Mouse (Mus musculus) hindbrain, embryonic 12.5 days (tissue): ENCODE data around the gene Zbtb8a. TPM values are rescaled to one million over a fixed set of nuclear protein-coding genes. Genes with fewer than 3 reads are reported as not detected.
"Not testable (repeated sequence)": the region's sequence is repeated elsewhere in the genome, so short reads cannot be mapped to it uniquely, and the experiment has no call there.

Experiments
- ATAC-seq: fragments of 200-750 bp; cut with Nextera tagmentation; 2 replicates; pipeline ENCODE4 v1.8.0; 2017; ENCODE audit warnings: moderate TSS enrichment; ENCODE audit not compliant: low FRiP score
- H3K27ac ChIP-seq: fragments of 300-500 bp; sonication (generic); 2 replicates; pipeline ENCODE4 v1.5.1; 2016; ENCODE audit warnings: mild to moderate bottlenecking
- H3K27me3 ChIP-seq: fragments of 300-500 bp; sonication (generic); 2 replicates; pipeline ENCODE4 v1.6.1; 2016; ENCODE audit warnings: mild to moderate bottlenecking
- H3K36me3 ChIP-seq: fragments of 300-500 bp; sonication (generic); 2 replicates; pipeline ENCODE4 v1.6.1; 2016; ENCODE audit warnings: mild to moderate bottlenecking
- H3K4me1 ChIP-seq: fragments of 300-500 bp; sonication (generic); 2 replicates; pipeline ENCODE4 v1.6.1; 2016
- H3K4me2 ChIP-seq: fragments of 300-500 bp; sonication (generic); replicated peaks from 2 replicates; pipeline ENCODE4 v1.6.1; 2016; ENCODE audit warnings: mild to moderate bottlenecking
- H3K4me3 ChIP-seq: fragments of 300-500 bp; sonication (generic); 2 replicates; pipeline ENCODE4 v1.5.1; 2016; ENCODE audit warnings: mild to moderate bottlenecking
- H3K9ac ChIP-seq: fragments of 300-500 bp; sonication (generic); 2 replicates; pipeline ENCODE4 v1.6.1; 2016; ENCODE audit warnings: mild to moderate bottlenecking, moderate library complexity
- H3K9me3 ChIP-seq: fragments of 300-500 bp; sonication (generic); replicated peaks from 2 replicates; pipeline ENCODE4 v1.6.1; 2016; ENCODE audit warnings: mild to moderate bottlenecking
- WGBS: fragments of 180-500 bp; shearing (Covaris S2); methylation state at CpG from one replicate; pipeline ENCODE4 v1.1.7; 2016; 5-methylcytosine and 5-hydroxymethylcytosine counted together
- polyA plus RNA-seq: library from polyadenylated mRNA; unstranded; fragments of >200 nt; fragmentation: Nextera tagmentation; extraction: Ambion mirVana; gene quantifications from 2 replicates; pipeline ENCODE4 v1.2.1, GENCODE M21; 2016

Gene Zbtb8a
- polyA plus RNA-seq, result 16.1 and 17.7 TPM in 2 replicates

GRCm38 (mm10) chr4:129377601-129378390 is at the start of gene Zbtb8a:
Gene Zbtb8a, minus strand, starts transcription at chr4:129378116.
- Histone ChIP-seq H3K27me3 (peaks cover 9% of the 10 kb centered on the region), H3K9ac (peak within 1 kb of the TSS; percentile 92), H3K4me1 (peaks cover 9% of the 10 kb centered on the region), H3K4me3 (peak within 1 kb of the TSS; percentile 91), H3K9me3 (no peaks in the 10 kb centered on the region), H3K36me3 (no peaks in the 10 kb centered on the region), H3K4me2 (peak within 1 kb of the TSS; percentile 64), H3K27ac (peak within 1 kb of the TSS; percentile 88)
- WGBS, result 2% methylated on average over 61 of the region's 65 CpGs
- ATAC-seq, result peak; percentile 84

DNA sequence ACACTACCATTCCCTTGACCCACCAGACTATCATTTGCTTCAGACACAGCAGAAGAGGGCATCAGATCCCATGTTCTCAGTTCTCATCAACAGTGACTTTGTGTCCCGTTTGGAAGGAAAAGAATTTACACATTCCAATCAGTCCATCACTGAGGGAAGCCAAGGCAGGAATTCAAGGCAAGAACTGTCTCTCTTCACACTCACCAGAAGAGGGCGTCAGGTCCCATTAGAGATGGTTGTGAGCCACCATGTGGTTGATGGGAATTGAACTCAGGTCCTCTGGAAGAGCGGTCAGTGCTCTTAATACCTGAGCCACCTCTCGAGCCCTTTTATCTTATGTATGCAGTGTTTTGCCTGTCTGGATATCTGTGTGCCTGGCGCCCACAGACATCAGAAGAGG is 40.4 kb upstream of the Zbtb8a start:
- Histone ChIP-seq H3K36me3 (no peaks in the 10 kb centered on the region), H3K9ac (no peak overlapping the region), H3K27ac (no peak overlapping the region), H3K27me3 (no peaks in the 10 kb centered on the region), H3K4me2 (no peak overlapping the region), H3K4me3 (no peak overlapping the region), H3K9me3 (no peaks in the 10 kb centered on the region), H3K4me1 (no peaks in the 10 kb centered on the region)
- 78% methylated on average over 5 of the region's 5 CpGs for WGBS
- ATAC-seq, result no peak

GRCm38 (mm10) chr4:129416478-129416877 is 38.6 kb upstream of the Zbtb8a start:
- Histone ChIP-seq H3K27ac (no peak overlapping the region), H3K4me2 (no peak overlapping the region)
- WGBS, result 80% methylated on average over 5 of the region's 5 CpGs

GRCm38 (mm10) chr4:129415892-129416291 is 38.0 kb upstream of the Zbtb8a start:
- Histone ChIP-seq H3K36me3 (no peaks in the 10 kb centered on the region), H3K4me2 (no peak overlapping the region), H3K27me3 (no peaks in the 10 kb centered on the region), H3K27ac (no peak overlapping the region), H3K4me1 (no peaks in the 10 kb centered on the region), H3K4me3 (no peak overlapping the region), H3K9me3 (no peaks in the 10 kb centered on the region), H3K9ac (no peak overlapping the region)
- no peak for ATAC-seq
- WGBS, result 92% methylated on average over 5 of the region's 5 CpGs

More at GRCm38 (mm10) chr4:129416478-129416877, 38.6 kb upstream of the Zbtb8a start:
- no peaks in the 10 kb centered on the region for H3K36me3 ChIP-seq
- no peak overlapping the region for H3K4me3 ChIP-seq
- H3K9me3 ChIP-seq, result no peaks in the 10 kb centered on the region
- no peak for ATAC-seq
- no peak overlapping the region for H3K9ac ChIP-seq
- H3K4me1 ChIP-seq, result no peaks in the 10 kb centered on the region
- H3K27me3 ChIP-seq, result no peaks in the 10 kb centered on the region

GRCm38 (mm10) chr4:129410991-129411390 is 33.1 kb upstream of the Zbtb8a start:
- Histone ChIP-seq H3K27ac (no peak overlapping the region), H3K4me2 (no peak overlapping the region), H3K4me1 (peaks cover 5% of the 10 kb centered on the region; the same call in 1 of the 2 replicates), H3K9me3 (no peaks in the 10 kb centered on the region), H3K36me3 (no peaks in the 10 kb centered on the region), H3K27me3 (peaks cover 3% of the 10 kb centered on the region; the same call in 1 of the 2 replicates), H3K9ac (no peak overlapping the region), H3K4me3 (no peak overlapping the region)
- no peak for ATAC-seq

DNA sequence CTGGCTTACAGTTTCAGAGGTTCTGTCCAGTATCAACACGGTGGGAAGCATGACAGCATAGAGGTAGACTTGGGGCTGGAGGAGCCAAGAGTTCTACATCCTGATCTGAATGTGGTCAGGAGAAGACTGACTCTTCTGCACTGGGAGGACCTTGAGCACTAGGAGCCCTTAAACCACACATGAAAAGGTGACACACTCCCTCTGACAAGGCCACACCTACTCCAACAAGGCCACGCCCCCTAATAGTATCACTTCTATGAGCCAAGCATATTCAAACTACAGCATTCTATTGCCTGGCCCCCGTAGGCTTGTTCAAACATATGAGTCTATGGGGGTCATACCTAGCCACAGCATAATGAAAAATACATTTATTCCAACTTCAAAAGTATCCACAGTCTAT is 32.6 kb upstream of the Zbtb8a start:
- H3K9ac ChIP-seq, H3K4me2 ChIP-seq, H3K27ac ChIP-seq, H3K27me3 ChIP-seq, H3K4me3 ChIP-seq, H3K4me1 ChIP-seq, ATAC-seq, H3K36me3 ChIP-seq, H3K9me3 ChIP-seq: not testable (repeated sequence)
- WGBS, result 83% methylated on average over 3 of the region's 3 CpGs

- Histone ChIP-seq H3K9me3 (no peaks in the 10 kb centered on the region), H3K27me3 (peaks cover 6% of the 10 kb centered on the region; the same call in 1 of the 2 replicates), H3K36me3 (no peaks in the 10 kb centered on the region), H3K4me1 (peaks cover 5% of the 10 kb centered on the region; the same call in 1 of the 2 replicates), H3K4me3 (peak overlapping the region; percentile 37), H3K9ac (peak overlapping the region; percentile 50), H3K4me2 (peak overlapping the region; percentile 63), H3K27ac (no peak overlapping the region)
- WGBS, result 2% methylated on average over 25 of the region's 25 CpGs
- ATAC-seq, result no peak
These were observed 28.5 kb upstream of the Zbtb8a start for GRCm38 (mm10) chr4:129406447-129406846.

- no peak overlapping the region for H3K4me2 ChIP-seq
- no peaks in the 10 kb centered on the region for H3K4me1 ChIP-seq
- no peak overlapping the region for H3K9ac ChIP-seq
- no peaks in the 10 kb centered on the region for H3K9me3 ChIP-seq
- no peak overlapping the region for H3K27ac ChIP-seq
- 0 out of 2 replicates have a peak, but pooled peaks cover 3% of the 10 kb centered on the region for H3K27me3 ChIP-seq
- no peak overlapping the region for H3K4me3 ChIP-seq
- H3K36me3 ChIP-seq, result no peaks in the 10 kb centered on the region
- no peak for ATAC-seq
- WGBS, result 79% methylated on average over 4 of the region's 4 CpGs
These were observed 21.9 kb upstream of the Zbtb8a start for GRCm38 (mm10) chr4:129399813-129400212.

DNA sequence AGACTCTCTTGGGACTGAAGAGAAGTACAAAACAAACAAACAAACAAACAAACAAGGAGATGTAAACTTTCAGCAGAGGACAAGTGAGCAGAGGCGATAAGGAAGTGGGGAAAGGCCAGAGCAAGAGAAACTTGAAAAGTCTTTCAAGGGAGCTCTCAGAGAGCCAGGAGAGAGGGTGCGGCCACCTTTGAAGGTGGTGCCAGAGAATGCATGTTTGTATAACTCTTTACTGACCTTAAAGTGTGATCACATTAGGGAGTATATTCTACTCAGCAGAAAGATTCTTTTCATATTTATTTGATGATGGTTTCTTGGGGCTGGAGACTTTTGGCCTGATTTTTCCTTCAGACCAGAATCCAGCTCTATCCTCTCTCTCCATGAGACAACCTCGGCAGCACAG is 19.0 kb upstream of the Zbtb8a start:
- 89% methylated on average over 3 of the region's 3 CpGs for WGBS
- ATAC-seq, result no peak
- Histone ChIP-seq H3K27ac (no peak overlapping the region), H3K27me3 (no peaks in the 10 kb centered on the region), H3K36me3 (no peaks in the 10 kb centered on the region), H3K9me3 (no peaks in the 10 kb centered on the region), H3K9ac (no peak overlapping the region), H3K4me1 (no peaks in the 10 kb centered on the region; the same call in 1 of the 2 replicates), H3K4me3 (no peak overlapping the region), H3K4me2 (no peak overlapping the region)

DNA sequence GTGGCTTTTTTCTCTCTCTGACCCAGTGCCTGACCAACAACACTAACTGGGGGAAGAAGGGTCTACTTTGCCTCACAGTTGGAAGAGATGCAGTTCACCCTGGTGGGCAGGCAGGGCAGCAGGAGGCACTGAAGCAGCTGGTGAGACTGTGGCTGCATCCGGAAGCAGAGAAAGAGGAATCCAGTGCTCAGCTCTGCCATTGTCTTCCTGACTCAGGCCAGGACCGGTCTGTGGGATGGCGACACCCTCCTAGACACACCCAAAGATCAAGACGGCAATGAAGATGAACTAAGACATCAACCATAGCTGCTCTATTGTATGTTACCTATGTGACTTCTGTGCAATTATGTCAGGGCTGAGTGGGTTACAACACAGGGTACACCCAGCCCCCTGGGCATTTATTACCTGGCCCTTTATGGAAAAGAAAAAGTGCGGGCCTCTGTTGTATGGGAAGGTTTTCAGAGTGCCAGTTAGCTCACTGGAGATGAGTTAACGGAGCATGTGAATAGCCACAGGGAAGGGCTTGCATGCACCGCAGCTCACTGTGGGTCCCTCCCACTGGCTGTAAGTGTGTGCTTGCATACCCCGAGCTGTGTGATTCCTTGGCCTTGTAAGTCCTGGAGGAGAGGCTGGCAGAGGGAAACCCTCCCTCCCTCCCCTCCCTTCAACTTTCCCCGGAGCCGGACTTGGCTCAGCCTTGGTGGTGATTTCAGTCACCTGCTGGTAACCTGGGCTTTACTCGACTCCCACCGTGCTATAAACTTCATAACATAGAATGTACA is 16.4 kb upstream of the Zbtb8a start:
- no peaks in the 10 kb centered on the region for H3K9me3 ChIP-seq
- 49% methylated on average over 12 of the region's 12 CpGs for WGBS
- no peak overlapping the region for H3K27ac ChIP-seq
- no peak overlapping the region for H3K4me3 ChIP-seq
- no peak for ATAC-seq
- no peaks in the 10 kb centered on the region for H3K36me3 ChIP-seq
- no peaks in the 10 kb centered on the region for H3K27me3 ChIP-seq
- H3K4me1 ChIP-seq, result no peaks in the 10 kb centered on the region; the same call in 1 of the 2 replicates
- H3K4me2 ChIP-seq, result no peak overlapping the region
- H3K9ac ChIP-seq, result no peak overlapping the region

GRCm38 (mm10) chr4:129390936-129391557 is 13.1 kb upstream of the Zbtb8a start:
- Histone ChIP-seq H3K27me3 (no peaks in the 10 kb centered on the region), H3K9me3 (no peaks in the 10 kb centered on the region), H3K4me1 (peaks cover 4% of the 10 kb centered on the region), H3K4me3 (no peak overlapping the region), H3K9ac (no peak overlapping the region), H3K36me3 (no peaks in the 10 kb centered on the region), H3K27ac (no peak overlapping the region), H3K4me2 (no peak overlapping the region)
- WGBS, result 87% methylated on average over 7 of the region's 7 CpGs
- no peak for ATAC-seq

GRCm38 (mm10) chr4:129390216-129390743 is 12.4 kb upstream of the Zbtb8a start:
- H3K9ac ChIP-seq, result no peak overlapping the region
- H3K4me2 ChIP-seq, result no peak overlapping the region
- no peak for ATAC-seq
- WGBS, result 90% methylated on average over 14 of the region's 14 CpGs
- no peaks in the 10 kb centered on the region for H3K27me3 ChIP-seq
- no peak overlapping the region for H3K4me3 ChIP-seq
- no peaks in the 10 kb centered on the region for H3K36me3 ChIP-seq
- peaks cover 4% of the 10 kb centered on the region for H3K4me1 ChIP-seq
- no peak overlapping the region for H3K27ac ChIP-seq
- no peaks in the 10 kb centered on the region for H3K9me3 ChIP-seq
